Mouse (Mus musculus): Measurements from ENCODE around the gene Ceacam19.

Ceacam19 gene

DNA sequence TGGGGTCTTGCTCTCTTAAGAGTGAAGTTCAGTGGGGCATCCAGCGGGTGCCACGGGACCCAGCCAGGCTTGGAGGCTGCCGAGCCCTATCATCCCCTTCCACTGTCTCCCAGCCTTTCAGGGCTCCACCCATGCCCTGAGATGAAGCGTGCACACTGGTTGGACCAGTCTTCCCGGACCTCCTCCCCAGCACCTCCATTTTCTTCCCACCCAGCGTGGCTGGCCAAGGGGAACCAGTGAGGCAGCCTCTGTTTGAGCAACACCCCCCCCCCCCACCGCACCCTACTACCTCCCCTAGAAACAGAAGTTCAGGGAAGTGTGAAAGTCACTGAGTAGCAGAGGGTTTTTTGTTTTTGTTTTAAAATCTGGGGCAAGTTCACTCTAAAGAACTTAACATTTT is at the start of gene Ceacam19:
Gene Ceacam19, minus strand, starts transcription at position 117 of the 400 bp plus-strand sequence.
- in situ Hi-C loops (cut with MboI, MseI), result no loop called here

DNA sequence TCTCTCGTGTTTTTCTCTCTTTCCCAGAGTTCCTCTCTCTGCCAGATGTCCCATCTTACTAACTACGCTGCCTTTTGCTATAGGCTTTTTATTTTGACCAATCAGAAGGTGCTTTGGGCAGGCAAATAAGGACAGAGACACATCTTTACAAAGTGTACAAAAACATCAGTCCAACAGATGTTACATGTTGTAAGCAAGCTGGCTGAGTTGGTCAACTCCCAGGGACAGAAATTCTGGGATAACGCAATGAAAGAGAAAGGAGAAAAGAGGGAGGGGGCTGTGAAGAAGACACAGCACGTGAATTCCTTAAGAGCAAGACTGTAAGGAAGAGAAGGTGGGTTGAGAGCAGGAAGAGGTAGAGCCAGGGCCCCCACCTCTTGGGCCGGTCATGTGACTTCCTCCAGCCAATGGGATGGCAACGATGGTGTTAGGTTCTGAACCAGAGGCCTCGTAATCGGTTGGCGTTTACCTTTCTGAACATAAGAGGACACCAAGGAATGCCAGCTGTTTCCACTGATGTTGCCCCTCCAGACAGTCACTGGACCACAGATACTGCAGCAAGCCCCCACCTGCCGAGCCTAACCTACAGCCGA is 49.6 kb upstream of the Ceacam19 start:
- in situ Hi-C loops (cut with MboI, MseI), result loop anchor here in 1 of 2 experiments (5.0 to 10.0 kb wide), 2 partner anchors 120 to 533 kb away; partner anchors contain the start of genes Ckm and Klc3

DNA sequence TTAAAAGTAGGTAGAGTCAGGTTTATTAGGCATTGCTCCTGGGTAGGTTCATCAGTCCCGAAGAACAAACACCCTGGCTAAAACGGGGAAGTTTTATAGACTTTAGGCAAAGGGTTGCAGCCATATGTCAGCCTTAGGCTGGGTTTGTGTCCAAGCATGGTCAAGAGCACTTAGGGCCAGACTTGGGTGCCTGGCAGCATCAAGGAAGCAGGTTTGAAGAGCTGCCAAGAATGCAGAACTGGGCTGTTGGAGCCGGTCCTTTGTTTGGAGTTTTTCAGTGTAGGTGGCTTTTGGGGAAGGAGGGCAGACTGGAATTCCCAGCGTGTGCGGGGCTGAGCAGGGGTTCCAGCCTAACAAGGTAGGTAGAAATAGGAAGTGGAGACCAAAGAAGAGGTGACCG is 48.2 kb upstream of the Ceacam19 start:
- in situ Hi-C loops (cut with MboI, MseI), result loop anchor here in 1 of 2 experiments (5.0 to 10.0 kb wide), 2 partner anchors 119 to 531 kb away; partner anchors contain the start of genes Ckm and Klc3

DNA sequence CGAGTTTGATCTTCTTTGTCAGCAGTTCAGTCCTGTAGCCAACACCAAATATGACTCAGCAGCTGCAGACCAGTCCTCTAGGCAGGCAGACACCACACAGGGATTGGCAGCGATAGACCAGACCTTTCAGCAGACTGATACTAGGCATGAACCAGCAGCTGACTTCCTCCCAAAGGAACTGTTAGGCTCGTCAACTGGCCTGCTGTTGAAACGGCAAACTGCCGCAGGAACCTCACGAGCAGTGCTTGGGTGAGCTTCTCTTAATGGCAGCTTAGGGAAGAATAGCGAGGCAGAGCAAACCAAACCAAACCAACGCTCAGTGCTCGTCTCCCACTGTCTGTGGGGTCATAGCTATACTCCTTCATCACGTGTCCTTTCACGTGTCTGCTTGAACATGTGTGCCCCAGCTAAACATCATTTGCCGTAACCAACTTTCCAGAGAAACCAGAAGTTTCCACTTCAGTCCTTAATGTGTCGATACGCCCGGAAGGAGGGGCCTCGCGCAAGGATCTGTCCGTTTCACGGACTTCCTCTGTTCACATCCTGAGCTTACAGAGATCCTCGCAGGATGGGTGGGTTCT is 47.5 kb upstream of the Ceacam19 start:
- in situ Hi-C loops (cut with MboI, MseI), result loop anchor here in 1 of 2 experiments (5.0 to 10.0 kb wide), 2 partner anchors 118 to 530 kb away; partner anchors contain the start of genes Ckm and Klc3

DNA sequence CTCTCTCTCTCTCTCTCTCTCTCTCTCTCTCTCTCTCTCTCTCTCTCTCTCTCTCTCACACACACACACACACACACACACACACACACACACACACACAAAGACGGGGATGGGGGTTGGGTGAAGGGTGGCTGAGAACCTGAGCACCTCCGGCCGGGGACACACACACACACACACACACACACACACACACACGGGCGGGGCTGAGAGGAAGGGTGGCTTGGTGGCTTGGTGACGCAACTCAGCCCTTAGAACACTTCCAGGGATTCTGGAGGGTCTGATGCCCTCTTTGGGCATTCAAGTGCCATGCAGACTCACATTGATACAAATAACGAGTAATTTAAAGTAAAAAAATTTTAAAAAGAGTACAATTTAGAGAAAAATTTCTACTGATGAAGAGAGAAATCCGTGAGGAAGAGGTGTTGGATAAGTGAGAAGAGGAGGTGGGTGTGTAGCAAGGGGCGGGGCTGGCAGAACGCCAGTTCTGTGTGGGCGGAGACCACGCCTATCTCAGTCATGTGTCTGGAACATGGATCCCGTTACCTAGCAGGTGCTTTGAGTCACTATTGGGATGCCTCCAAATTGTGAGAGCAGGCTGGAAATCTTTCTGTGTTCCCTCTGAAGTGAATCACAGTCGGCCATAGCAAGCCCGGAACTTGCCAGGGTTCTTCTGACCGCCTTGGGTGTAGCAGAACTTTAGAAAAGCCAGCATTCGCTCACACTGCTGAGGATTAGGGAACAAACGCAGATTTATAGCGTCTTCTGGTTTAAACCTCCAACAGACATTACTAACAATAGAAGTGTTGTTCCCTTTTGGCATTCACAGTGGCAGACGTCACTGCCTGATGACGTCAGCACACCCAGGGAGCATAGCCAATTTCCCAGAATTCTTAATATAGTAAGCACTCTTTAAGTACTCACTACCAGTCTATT is 45.4 kb upstream of the Ceacam19 start:
- in situ Hi-C loops (cut with MboI, MseI), result loop anchor here in 1 of 2 experiments (10.0 kb wide), 1 partner anchor 528 kb away; the partner anchor contains the start of genes Ckm and Klc3

DNA sequence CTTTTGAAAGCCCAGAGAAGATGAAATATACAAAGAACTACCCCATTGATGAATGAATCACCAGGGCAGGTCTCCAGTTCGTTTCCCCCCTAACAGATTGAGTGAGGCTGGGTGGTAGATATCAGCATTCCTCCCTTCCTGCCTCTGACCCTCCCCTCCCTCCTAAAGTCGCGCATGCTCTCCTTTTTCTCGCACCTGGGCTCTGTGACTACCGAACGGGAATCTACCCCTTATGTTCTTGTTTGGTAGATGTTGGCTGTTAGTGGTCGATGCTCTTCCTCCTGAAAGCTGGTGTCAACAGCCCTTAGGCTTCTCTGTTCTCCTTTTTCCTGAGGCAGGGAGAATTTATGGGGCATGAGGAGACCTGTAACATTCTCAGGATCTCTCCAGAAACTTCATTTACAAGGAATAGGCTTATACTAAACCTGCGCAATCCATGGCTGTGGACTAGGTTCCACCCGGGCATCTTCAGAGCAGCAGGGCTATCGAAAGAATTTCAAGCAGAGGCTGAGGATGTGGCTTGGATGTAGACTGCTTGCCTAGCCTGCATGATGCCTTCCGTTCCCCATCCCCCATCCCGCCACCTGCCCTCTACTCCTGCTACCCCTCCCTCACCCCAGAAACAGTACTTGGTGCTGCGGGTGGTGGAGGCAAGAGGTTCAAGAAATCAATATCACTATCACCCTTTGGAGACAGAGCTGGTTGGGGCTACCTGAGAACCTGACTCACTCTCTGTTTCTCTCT is 44.5 kb upstream of the Ceacam19 start:
- in situ Hi-C loops (cut with MboI, MseI), result loop anchor here in 1 of 2 experiments (10.0 kb wide), 1 partner anchor 528 kb away; the partner anchor contains the start of genes Ckm and Klc3

DNA sequence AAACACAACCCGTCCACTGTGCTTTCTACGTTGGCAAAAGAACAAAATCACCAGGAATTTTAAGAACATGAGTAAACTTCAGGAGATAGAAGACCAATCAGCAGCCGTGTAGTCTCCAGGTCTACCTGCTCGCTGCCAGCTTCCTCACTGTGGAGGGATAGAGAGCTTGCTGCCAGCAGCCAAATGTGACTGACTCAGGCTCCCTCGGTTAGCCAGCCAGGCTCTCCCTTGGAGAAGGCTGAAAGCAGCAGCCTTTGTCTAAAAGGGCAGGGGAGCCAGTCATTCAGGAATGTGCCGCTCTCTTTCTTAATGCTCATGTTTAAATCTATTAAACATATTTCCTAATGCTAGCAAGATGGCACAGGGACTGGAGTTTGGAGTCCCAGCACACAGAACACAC is 42.7 kb upstream of the Ceacam19 start:
- in situ Hi-C loops (cut with MboI, MseI), result loop anchor here in 1 of 2 experiments (10.0 kb wide), 1 partner anchor 526 kb away; the partner anchor contains the start of genes Ckm and Klc3

DNA sequence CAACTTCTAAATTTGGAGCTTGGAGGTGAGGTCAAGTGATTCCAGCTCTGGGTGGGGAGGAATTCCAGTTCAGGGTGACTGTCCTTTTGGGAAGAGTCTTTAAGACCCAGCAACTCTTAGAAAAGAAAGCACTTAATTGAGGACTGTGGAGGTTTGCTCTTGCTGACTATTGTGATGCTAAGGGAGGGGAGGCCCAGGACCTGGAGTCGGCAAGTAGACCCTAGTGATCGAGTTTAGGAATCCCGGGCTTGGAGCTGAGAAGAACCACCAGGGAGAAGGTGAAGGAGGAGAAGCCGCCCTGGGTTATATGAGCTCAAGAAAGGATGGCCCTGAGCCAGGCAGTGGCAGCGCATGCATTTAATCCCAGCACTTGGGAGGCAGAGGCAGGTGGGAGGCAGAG is 40.7 kb upstream of the Ceacam19 start:
- in situ Hi-C loops (cut with MboI, MseI), result loop anchor here (10.0 kb wide), 2 partner anchors 604 to 654 kb away; partner anchors contain the start of gene Vasp (in 1 of the 2)

DNA sequence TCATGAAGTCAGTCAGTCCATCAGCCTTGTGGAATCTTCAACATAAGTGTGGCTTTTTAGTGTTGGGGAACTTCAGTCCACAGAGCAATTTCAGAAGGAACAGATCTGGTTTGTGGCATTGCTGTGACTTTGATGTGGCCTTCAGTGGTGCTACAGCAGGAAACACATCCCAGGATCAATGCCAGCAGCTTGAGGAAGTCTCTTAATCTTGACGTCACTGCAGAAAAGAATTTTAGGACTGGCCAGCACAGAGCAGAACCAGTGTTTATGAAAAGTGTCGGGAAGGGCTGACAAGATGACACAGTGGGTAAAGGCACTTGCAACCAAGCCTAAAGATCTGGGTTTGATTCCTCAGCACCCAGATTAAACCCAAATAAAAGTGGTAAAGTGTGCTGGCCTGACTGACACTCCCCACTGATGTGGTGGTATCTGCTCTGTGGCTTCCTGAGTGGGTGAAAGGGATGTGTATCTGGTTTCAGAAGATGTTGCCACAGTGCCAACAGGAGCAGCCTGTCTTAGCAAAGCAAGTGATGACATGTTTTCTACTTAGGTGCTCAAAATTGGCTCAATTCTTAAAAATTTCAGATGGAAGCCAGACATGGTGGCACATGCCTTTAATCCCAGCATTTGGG is 39.2 kb upstream of the Ceacam19 start:
- in situ Hi-C loops (cut with MboI, MseI), result loop anchor here (10.0 kb wide), 2 partner anchors 602 to 652 kb away; partner anchors contain the start of gene Vasp (in 1 of the 2)

DNA sequence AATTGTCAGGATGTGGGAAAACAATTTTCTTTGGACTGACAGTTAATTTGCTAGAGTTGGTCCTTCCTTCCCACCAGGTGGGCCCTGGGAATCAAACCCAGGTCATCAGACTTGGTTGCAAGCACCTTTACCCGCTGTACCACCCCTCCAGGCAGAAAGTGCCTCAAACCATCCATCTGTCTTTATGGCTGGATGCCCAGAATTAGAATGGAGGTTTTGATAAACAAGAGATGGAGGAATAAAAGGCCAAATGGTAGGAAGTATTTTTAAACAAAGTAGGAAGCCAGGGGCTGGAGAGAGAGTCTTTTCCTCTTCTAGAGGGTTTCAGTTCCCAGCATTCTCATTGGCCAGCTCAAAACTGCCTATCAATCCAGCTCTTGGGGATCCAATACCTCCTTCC is 37.6 kb upstream of the Ceacam19 start:
- in situ Hi-C loops (cut with MboI, MseI), result loop anchor here (10.0 kb wide), 2 partner anchors 601 to 651 kb away; partner anchors contain the start of gene Vasp (in 1 of the 2)

DNA sequence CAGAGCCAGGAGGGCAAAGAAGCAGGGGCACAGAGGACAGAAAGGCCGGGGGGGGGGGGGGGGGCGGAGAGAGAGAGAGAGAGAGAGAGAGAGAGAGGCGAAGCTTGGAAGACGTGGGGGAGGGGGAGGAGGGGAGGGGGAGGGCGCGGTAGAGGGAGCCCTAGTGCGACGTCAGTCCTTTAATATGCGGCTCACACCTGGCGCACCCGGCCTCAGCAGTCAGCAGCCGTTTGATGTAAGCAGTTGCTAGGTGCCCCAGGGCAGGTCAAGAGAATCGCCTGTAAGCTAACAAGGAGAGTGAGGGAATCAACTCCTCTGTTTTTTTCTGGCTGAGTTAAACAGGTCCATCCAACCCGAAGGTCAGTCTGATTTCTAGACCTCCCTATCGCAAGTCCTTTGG is 36.0 kb upstream of the Ceacam19 start:
- in situ Hi-C loops (cut with MboI, MseI), result loop anchor here (10.0 kb wide), 2 partner anchors 599 to 649 kb away; partner anchors contain the start of gene Vasp (in 1 of the 2)

DNA sequence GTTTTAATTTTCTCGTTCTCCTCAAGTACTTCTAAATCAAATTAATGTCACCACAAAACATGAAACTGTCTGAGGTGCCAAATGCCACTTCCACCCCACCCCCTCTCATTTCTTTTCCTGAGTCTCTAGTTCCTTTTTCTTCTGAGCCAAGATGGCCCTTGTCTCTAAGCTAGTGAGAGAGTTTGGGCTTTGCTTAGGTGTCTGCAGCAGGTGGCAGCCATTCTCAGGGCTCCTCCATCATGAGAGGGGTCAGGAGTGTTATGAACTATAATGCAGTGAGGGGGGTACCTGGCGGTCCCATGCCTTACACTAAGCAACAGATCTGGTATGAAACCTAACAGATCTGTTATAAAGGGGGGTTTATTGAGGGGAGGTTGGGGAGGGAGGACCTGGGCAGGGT is 35.6 kb upstream of the Ceacam19 start:
- in situ Hi-C loops (cut with MboI, MseI), result loop anchor here (10.0 kb wide), 2 partner anchors 599 to 649 kb away; partner anchors contain the start of gene Vasp (in 1 of the 2)

DNA sequence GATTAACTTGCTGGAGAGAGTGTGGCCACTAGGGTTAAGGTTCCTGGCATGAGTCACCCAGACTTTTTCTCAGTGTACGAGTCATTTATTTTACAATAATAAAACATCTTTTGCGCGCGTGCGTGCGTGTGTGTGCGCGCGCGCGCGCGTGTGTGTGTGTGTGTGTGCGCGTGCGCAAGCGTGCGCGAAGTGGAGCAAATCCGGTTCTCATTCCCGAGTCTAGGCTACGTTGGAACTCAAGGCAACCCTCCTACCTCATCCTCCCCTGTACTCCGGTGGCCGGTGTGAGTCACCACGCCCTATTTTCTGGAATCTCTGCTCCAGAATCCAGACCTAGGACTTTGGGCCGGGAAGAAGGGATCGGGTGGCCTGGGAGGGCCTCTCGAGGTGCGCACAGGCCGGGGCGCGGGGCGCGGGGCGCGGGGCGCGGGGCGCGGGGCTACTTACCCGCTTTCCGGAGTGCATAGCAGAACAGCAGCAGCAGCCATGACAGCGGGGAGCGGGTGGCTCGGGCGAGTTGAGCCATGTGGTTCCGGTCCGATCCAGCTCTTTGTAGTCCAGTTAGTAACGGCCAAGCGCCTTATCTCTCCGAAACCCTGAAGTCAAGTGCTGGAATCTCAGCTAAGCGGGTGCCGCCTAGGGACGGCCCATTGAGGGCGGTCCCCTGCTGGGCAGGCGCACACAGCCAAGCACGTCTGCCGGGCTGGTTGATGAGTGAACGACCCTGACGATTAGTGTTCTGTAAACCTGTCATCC is 32.9 kb upstream of the Ceacam19 start, which contains the start of gene Pvr:
Gene Pvr, minus strand, starts transcription at position 655 of the 756 bp plus-strand sequence.
- in situ Hi-C loops (cut with MboI, MseI), result loop anchor here (10.0 kb wide), 2 partner anchors 596 to 646 kb away; partner anchors contain the start of gene Vasp (in 1 of the 2)

DNA sequence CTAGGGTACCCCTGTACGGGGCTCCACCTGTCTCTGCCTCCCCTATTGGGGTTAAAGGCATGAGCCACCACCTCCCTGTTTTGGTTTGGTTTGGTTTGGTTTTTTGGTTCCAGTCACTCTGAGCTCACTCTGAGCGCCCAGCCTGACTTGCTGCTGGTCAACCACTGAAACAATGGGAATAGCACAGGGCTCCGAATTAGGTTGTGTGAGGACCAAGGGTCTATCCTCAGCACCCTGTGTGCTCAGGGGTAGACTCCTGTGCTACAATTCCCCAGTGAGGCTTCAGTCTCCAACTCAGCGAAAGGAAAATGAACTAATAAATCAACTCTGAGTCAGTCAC is 32.4 kb upstream of the Ceacam19 start:
- in situ Hi-C loops (cut with MboI, MseI), result loop anchor here (10.0 kb wide), 2 partner anchors 595 to 645 kb away; partner anchors contain the start of gene Vasp (in 1 of the 2)

DNA sequence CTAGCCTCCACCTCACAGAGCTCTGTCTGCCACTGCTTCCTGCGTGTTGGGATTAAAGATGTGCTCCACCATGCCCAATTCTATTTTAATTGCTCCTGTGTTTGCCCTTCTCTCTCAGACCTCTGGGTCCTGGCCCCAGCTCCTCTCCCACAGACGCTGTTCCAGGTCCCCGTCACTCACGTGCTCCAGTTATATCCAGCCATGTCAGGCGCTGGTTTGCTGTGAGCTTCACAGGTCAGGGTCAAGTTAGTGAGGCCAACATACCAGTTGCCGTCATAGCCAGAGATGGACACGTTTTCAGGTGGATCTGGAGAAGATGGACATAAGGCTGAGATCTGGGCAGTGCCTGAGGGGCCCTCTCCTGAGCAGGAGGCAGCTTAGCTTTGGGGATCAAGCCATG is 26.8 kb upstream of the Ceacam19 start:
- in situ Hi-C loops (cut with MboI, MseI), result loop anchor here (5.0 kb wide), 1 partner anchor 43 kb away; no protein-coding TSS in a partner anchor

DNA sequence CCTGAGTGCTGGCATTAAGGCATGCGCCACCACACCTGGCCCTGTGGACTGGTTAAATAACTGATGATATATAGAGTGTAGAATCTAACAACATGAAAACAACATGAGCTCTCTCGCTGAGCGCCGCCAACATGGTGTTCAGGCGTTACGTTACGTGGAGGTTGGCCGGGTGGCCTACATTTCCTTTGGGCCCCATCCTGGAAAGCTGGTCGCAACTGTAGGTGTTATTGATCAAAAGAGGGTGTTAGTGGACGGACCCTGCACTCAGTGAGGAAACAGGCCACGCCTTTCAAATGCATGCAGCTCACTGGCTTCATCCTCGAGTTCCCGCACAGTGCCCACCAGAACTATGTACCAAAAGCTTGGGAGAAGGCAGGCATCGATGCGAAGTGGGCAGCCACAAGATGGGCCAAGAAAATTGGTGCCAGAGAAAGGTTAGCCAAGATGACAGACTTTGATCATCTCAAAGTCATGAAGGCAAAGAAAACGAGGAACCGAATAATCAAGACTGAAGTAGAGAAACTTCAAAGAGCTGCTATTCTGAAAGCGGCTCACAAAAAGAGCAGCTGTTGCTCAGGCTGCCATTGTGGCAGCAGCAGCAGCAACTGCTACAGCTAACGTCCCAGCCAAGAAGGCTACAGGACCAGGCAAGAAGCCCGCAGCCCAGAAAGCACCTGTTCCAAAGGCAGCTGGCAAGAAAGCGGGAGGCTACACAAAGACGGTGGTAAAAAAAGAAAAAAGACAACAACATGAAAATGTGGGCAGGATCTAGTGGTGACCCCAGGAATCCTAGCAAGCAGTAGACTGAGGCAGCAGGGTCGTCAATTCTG is 24.1 kb upstream of the Ceacam19 start:
- in situ Hi-C loops (cut with MboI, MseI), result loop anchor here (5.0 kb wide), 1 partner anchor 45 kb away; no protein-coding TSS in a partner anchor

DNA sequence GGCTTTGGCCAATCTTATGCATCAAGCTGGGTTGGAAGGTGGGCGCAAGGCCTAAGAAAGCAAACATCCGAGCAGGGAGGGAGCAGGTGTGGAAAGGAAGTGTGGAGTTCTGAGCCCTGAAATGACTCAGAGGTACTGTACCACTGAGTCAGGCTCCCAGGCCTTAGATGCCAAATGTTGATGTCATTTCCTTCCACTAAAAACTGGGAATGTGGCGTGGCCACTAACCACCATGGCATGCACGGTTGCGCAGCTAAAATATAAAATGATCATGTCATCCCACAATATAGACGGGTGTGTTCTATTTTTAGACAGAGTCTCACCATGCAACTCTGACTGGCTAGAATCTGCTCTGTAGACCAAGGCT is 23.5 kb upstream of the Ceacam19 start:
- in situ Hi-C loops (cut with MboI, MseI), result loop anchor here (5.0 kb wide), 1 partner anchor 46 kb away; no protein-coding TSS in a partner anchor
